Mouse (Mus musculus): ENCODE data around the gene Trim9.

DNA sequence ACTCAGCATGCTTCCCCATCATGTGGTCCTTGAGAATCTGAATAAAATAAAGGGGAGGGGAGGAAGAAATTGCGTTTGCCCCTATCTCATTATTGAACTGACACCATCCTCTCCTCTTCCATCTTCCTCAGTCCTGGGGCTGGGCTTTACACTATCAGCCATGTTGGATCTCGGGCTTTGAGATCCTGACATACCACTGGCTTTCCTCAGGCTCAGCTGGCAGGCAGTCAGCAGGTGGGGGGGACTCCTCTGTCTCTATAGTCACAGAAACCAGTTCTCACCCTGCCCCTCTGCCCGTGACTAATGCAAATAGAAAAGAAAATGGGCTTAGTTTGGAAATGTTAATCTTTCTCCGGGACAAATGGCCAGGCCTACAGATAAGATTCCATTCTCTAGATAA, 15.6 kb upstream of the Trim9 start:
- no peak for TF ChIP-seq CTCF (IDR thresholded peaks at IDR 0.05; ENCODE audit: extremely low read depth, insufficient read depth, insufficient read length, insufficient replicate concordance)
- TF ChIP-seq POLR2A (IDR thresholded peaks at IDR 0.05; ENCODE audit: low read depth, low read length): no peak
